In the genomic region with DNA sequence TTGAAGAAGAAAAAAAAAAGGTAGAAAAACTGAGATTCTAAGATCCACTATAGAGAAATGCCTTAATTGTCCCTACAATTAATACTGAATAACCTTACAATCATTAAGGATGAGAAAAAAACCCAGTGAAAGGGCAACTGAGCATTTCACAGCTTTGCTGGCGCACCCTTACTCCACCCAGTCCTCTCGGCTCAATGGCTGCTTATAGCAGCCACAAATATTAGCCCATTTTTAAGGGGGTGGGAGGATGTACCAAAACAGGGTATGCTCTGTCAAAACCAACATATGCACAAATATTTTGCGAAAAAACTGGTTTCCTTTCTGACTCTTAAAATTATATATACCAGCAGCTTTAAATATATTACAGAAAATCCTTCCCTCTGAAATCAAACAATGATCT, we compare ENCODE assay signal across 9 mouse cellular contexts. TPM values are rescaled to one million over a fixed set of nuclear protein-coding genes. Genes with fewer than 3 reads are reported as not detected.
DNase-seq lines count a peak whose midpoint lies in the region; ATAC-seq and TF ChIP-seq lines count a peak whose summit lies in the region.
"Had no signal": no experiment of that assay in that cellular context is flagged by ENCODE, and none has a peak within 500 bp of the region (broad histone marks: within the 10 kb centered on the region; RNA-seq: fewer than 3 reads in every experiment).

No protein-coding gene starts in this region.

- peaks cover 14% of the 10 kb centered on the region for H3K36me3 ChIP-seq in C2C12 (ENCODE audit: control insufficient read depth, insufficient read depth)
- H3K36me3 ChIP-seq in forebrain, embryonic 14.5 days (ENCODE audit: control insufficient read depth, insufficient read depth, low read length), result no peaks in the 10 kb centered on the region
- no peaks in the 10 kb centered on the region for H3K36me3 ChIP-seq in liver, embryonic 12.5 days

- peak overlapping the region; percentile 63 for H3K4me2 ChIP-seq in forebrain, embryonic 14.5 days (ENCODE audit: low read length)
- peak overlapping the region; percentile 76 for H3K4me2 ChIP-seq in liver, embryonic 12.5 days

- H3K27ac ChIP-seq in cerebellum, adult 2 months (ENCODE audit: insufficient read depth, low read length), result no peak overlapping the region
- H3K27ac ChIP-seq in forebrain, embryonic 14.5 days (ENCODE audit: low read depth, low read length), result no peak overlapping the region
- no peak overlapping the region; the same call in 1 of the 2 replicates for H3K27ac ChIP-seq in liver, embryonic 12.5 days

- peaks cover 2% of the 10 kb centered on the region for H3K4me1 ChIP-seq in cerebellum, adult 2 months (ENCODE audit: control insufficient read depth, insufficient read depth, low read length)
- H3K4me1 ChIP-seq in forebrain, embryonic 14.5 days (ENCODE audit: control insufficient read depth, insufficient read depth, low read length), result peaks cover 23% of the 10 kb centered on the region
- H3K4me1 ChIP-seq in liver, embryonic 12.5 days, result peaks cover 47% of the 10 kb centered on the region

- no peaks in the 10 kb centered on the region for H3K27me3 ChIP-seq in cerebellum, adult 2 months (ENCODE audit: control insufficient read depth, insufficient read depth, low read length)
- H3K27me3 ChIP-seq in C2C12 (ENCODE audit: control insufficient read depth, insufficient read depth, insufficient read length), result no peaks in the 10 kb centered on the region
- no peaks in the 10 kb centered on the region for H3K27me3 ChIP-seq in forebrain, embryonic 14.5 days (replicated peaks; ENCODE audit: control insufficient read depth, insufficient read depth, low read length)
- no peaks in the 10 kb centered on the region for H3K27me3 ChIP-seq in liver, embryonic 12.5 days (replicated peaks)

- no peak overlapping the region for H3ac ChIP-seq in C2C12 (ENCODE audit: control insufficient read depth, insufficient read length, low read depth)

- no peaks in the 10 kb centered on the region for H3K9me3 ChIP-seq in forebrain, embryonic 14.5 days (replicated peaks; ENCODE audit: control insufficient read depth, low read length)
- H3K9me3 ChIP-seq in liver, embryonic 12.5 days (replicated peaks), result no peaks in the 10 kb centered on the region

- peak overlapping the region; percentile 54 for H3K4me3 ChIP-seq in cerebellum, adult 2 months (replicated peaks; ENCODE audit: insufficient read depth, low read depth, low read length)
- H3K4me3 ChIP-seq in C2C12 (ENCODE audit: insufficient read depth, poor library complexity, severe bottlenecking), result peak overlapping the region; percentile 94
- peak overlapping the region; percentile 97 for H3K4me3 ChIP-seq in forebrain, embryonic 14.5 days (ENCODE audit: low read depth, low read length)
- peak overlapping the region; percentile 99 for H3K4me3 ChIP-seq in liver, embryonic 12.5 days

- no peak for TF ChIP-seq POLR2A in cerebellum, adult 2 months (IDR thresholded peaks at IDR 0.05; ENCODE audit: borderline replicate concordance, insufficient read depth, low read length)

- peaks cover 65% of the 10 kb centered on the region for H3K79me3 ChIP-seq in C2C12 (ENCODE audit: low read depth)

- no peak for TF ChIP-seq CTCF in cerebellum, adult 2 months (IDR thresholded peaks at IDR 0.05; ENCODE audit: borderline replicate concordance, insufficient read depth, low read depth, low read length)
- no peak for TF ChIP-seq CTCF in C2C12 (IDR thresholded peaks at IDR 0.05; ENCODE audit: control insufficient read depth, insufficient read depth, insufficient read length)

- WGBS in cerebellum, adult 2 months, result 10% methylated on average over 3 of the region's 3 CpGs
- WGBS in forebrain, embryonic 14.5 days, result 28% methylated on average over 3 of the region's 3 CpGs
- 29% methylated on average over 3 of the region's 3 CpGs for WGBS in liver, embryonic 12.5 days (ENCODE audit: insufficient replicate concordance)

- H3K79me2 ChIP-seq in C2C12 (ENCODE audit: control insufficient read depth, insufficient read depth), result peaks cover 71% of the 10 kb centered on the region

- ATAC-seq in forebrain, embryonic 14.5 days, result no peak
- no peak for ATAC-seq in liver, embryonic 12.5 days

- peak overlapping the region; percentile 62 for H3K9ac ChIP-seq in forebrain, embryonic 14.5 days (ENCODE audit: low read length)
- H3K9ac ChIP-seq in liver, embryonic 12.5 days, result peak overlapping the region; percentile 56

- no peak for DNase-seq in cerebellum, adult 2 months
- DNase-seq in cerebellum, adult 9-11 months, result no peak
- DNase-seq in forebrain, embryonic 14.5 days (ENCODE audit: low spot score), result peak; percentile 16
- DNase-seq in spleen, adult 12 weeks (ENCODE audit: low spot score), result no peak
- no peak for DNase-seq in urinary bladder, adult 18-20 months (ENCODE audit: low spot score in 2 of 2)
- DNase-seq in thymus, postnatal 4 days, result no peak
- DNase-seq: adrenal gland, adult 8-10 months had no signal

TF ChIP-seq in C2C12, 6 proteins besides CTCF, POLR2A, EP300 and RAD21:
- no peak for TF ChIP-seq MYOD1 (IDR thresholded peaks at IDR 0.05; ENCODE audit: control insufficient read depth, insufficient read length, low read depth)
- TF ChIP-seq MAX (IDR thresholded peaks at IDR 0.05), result no peak
- TF ChIP-seq FOSL1 (IDR thresholded peaks at IDR 0.05; ENCODE audit: insufficient read depth, low read length, poor library complexity, severe bottlenecking), result no peak
- TF ChIP-seq CEBPB (IDR thresholded peaks at IDR 0.05; ENCODE audit: low read depth), result no peak
- no peak for TF ChIP-seq USF1 (IDR thresholded peaks at IDR 0.05; ENCODE audit: low read depth)

RNA-seq across cellular contexts. Expression of gene Pafah1b1, which starts 2.5 kb away (rescaled TPM):
- 185 and 190 TPM in 2 replicates for polyA plus RNA-seq in cerebellum, adult 2 months (2012; rRNA removed)
- polyA plus RNA-seq in C2C12 (2012; fragmentation: generic; extraction: Trizol), result 30.8 TPM
- 88.2 and 104 TPM in 2 replicates for polyA plus RNA-seq in forebrain, embryonic 14.5 days (2014; fragmentation: Nextera tagmentation; extraction: Ambion mirVana)
- 54.3 and 54.7 TPM in 2 replicates for polyA plus RNA-seq in liver, embryonic 12.5 days (2016; fragmentation: Nextera tagmentation; extraction: Ambion mirVana)

RNA-seq across cellular contexts. Expression of gene Mettl16, which starts 48.7 kb away (rescaled TPM):
- 17.6 and 18.5 TPM in 2 replicates for polyA plus RNA-seq in cerebellum, adult 2 months (2012; rRNA removed)
- polyA plus RNA-seq in C2C12 (2012; fragmentation: generic; extraction: Trizol), result 17.3 TPM
- 32.1 and 38.8 TPM in 2 replicates for polyA plus RNA-seq in forebrain, embryonic 14.5 days (2014; fragmentation: Nextera tagmentation; extraction: Ambion mirVana)
- 44.3 and 46.6 TPM in 2 replicates for polyA plus RNA-seq in liver, embryonic 12.5 days (2016; fragmentation: Nextera tagmentation; extraction: Ambion mirVana)
